Mouse (Mus musculus) neural tube, embryonic 11.5 days (tissue): Measurements from ENCODE around the gene Lrrd1. TPM values are rescaled to one million over a fixed set of nuclear protein-coding genes. Genes with fewer than 3 reads are reported as not detected.

Experiments
- ATAC-seq: fragments of 200-750 bp; cut with Nextera tagmentation; 2 replicates; pipeline ENCODE4 v1.8.0; 2017; ENCODE audit warnings: moderate number of reproducible peaks, mild to moderate bottlenecking, moderate TSS enrichment, moderate library complexity; ENCODE audit not compliant: insufficient read depth, low FRiP score, low TSS enrichment
- DNase-seq: peaks from one replicate; pipeline ENCODE4 v3.0.0-alpha.2; 2015; ENCODE audit warnings: low spot score
- H3K27ac ChIP-seq: fragments of 300-500 bp; sonication (generic); 2 replicates; pipeline ENCODE4 v1.5.1; 2014; ENCODE audit warnings: low read depth, mild to moderate bottlenecking, low read length
- H3K27me3 ChIP-seq: fragments of 300-500 bp; sonication (generic); 2 replicates; pipeline ENCODE4 v1.6.1; 2014; ENCODE audit warnings: mild to moderate bottlenecking, low read length, mixed read lengths; ENCODE audit not compliant: control insufficient read depth, insufficient read depth
- H3K36me3 ChIP-seq: fragments of 300-500 bp; sonication (generic); 2 replicates; pipeline ENCODE4 v1.6.1; 2014; ENCODE audit warnings: mild to moderate bottlenecking, low read length, moderate library complexity, mixed read lengths; ENCODE audit not compliant: control insufficient read depth, insufficient read depth
- H3K4me1 ChIP-seq: fragments of 300-500 bp; sonication (generic); 2 replicates; pipeline ENCODE4 v1.6.1; 2014; ENCODE audit warnings: low read length, mixed read lengths; ENCODE audit not compliant: control insufficient read depth, insufficient read depth
- H3K4me2 ChIP-seq: fragments of 300-500 bp; sonication (generic); 2 replicates; pipeline ENCODE4 v1.6.1; 2014; ENCODE audit warnings: low read depth, mild to moderate bottlenecking, moderate library complexity
- H3K4me3 ChIP-seq: fragments of 300-500 bp; sonication (generic); 2 replicates; pipeline ENCODE4 v1.5.1; 2014; ENCODE audit warnings: low read depth, low read length
- H3K9ac ChIP-seq: fragments of 300-500 bp; sonication (generic); 2 replicates; pipeline ENCODE4 v1.6.1; 2014; ENCODE audit warnings: mild to moderate bottlenecking, low read length
- H3K9me3 ChIP-seq: fragments of 300-500 bp; sonication (generic); 2 replicates; pipeline ENCODE4 v1.6.1; 2016; ENCODE audit warnings: low read length; ENCODE audit not compliant: control insufficient read depth
- WGBS: fragments of 180-500 bp; shearing (Covaris S2); extraction: QIAGEN DNeasy Blood & Tissue Kit; methylation state at CpG from one replicate; pipeline ENCODE4 v1.1.7; 2014; 5-methylcytosine and 5-hydroxymethylcytosine counted together
- polyA plus RNA-seq: library from polyadenylated mRNA; unstranded; fragments of >200 nt; fragmentation: Nextera tagmentation; extraction: Ambion mirVana; gene quantifications from 2 replicates; pipeline ENCODE4 v1.2.1, GENCODE M21; 2014

The Lrrd1 gene
- polyA plus RNA-seq, 1 experiment from 2014 or later: not detected

DNA sequence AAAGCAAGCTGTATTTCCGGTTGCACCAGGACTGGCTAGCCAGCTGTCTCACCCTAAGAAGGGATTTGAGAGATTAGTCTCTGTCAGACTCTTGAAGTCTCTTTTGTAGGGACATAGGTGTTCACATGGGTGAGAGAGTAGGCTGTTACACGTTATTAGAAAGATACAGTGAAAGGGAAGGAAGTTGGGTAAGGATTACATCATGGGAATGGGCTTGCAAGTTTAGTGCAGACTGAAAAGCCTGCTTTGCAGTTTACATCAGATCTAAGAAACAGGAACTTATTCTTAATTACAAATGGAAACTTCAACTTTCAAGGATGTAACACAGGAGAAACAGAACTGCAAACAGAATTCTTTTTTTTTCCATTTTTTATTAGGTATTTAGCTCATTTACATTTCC is 60.5 kb downstream of the Lrrd1 start:
- DNase-seq: no peak
- Histone ChIP-seq H3K36me3 (no peaks in the 10 kb centered on the region), H3K4me3 (no peak overlapping the region), H3K9ac (no peak overlapping the region), H3K27me3 (no peaks in the 10 kb centered on the region), H3K4me1 (no peaks in the 10 kb centered on the region), H3K4me2 (no peak overlapping the region), H3K27ac (no peak overlapping the region), H3K9me3 (no peaks in the 10 kb centered on the region)
- 67% methylated on average over 2 of the region's 2 CpGs for WGBS
- no peak for ATAC-seq

Other genes with a start within 250 kb of the Lrrd1 start
- gene Pex1, start 249.1 kb upstream of the Lrrd1 start, polyA plus RNA-seq: 14.7 and 17.0 TPM in 2 replicates
- gene Rbm48, start 248.6 kb upstream of the Lrrd1 start, polyA plus RNA-seq: 12.9 and 16.4 TPM in 2 replicates
- not detected in 2 replicates for gene Tmbim7, start 194.0 kb upstream of the Lrrd1 start, polyA plus RNA-seq
- 73.1 and 77.4 TPM in 2 replicates for gene Gatad1, start 188.0 kb upstream of the Lrrd1 start, polyA plus RNA-seq
- 17.3 and 17.4 TPM in 2 replicates for gene Ankib1, start 42.2 kb upstream of the Lrrd1 start, polyA plus RNA-seq
- gene Krit1, start 42.0 kb upstream of the Lrrd1 start, polyA plus RNA-seq: 61.3 and 62.8 TPM in 2 replicates
- gene Mterf1a, start 48.8 kb downstream of the Lrrd1 start, polyA plus RNA-seq: 7.9 and 10.3 TPM in 2 replicates
- 144 and 147 TPM in 2 replicates for gene Akap9, start 82.9 kb downstream of the Lrrd1 start, polyA plus RNA-seq